Mouse (Mus musculus) bone marrow, adult 2 months (tissue): Measurements from ENCODE around the gene Lrrc1. TPM values are rescaled to one million over a fixed set of nuclear protein-coding genes. Genes with fewer than 3 reads are reported as not detected.

Experiments used
- H3K27ac ChIP-seq: fragments of 200-500 bp; 2 replicates; pipeline ENCODE4 v1.5.1; 2012; ENCODE audit warnings: low read depth, mild to moderate bottlenecking, control low read depth, inconsistent platforms, low read length; ENCODE audit not compliant: control insufficient read depth, poor library complexity, insufficient read depth
- H3K4me1 ChIP-seq: fragments of 200-500 bp; 2 replicates; pipeline ENCODE4 v1.6.1; 2011; ENCODE audit warnings: low read length; ENCODE audit not compliant: control insufficient read depth, insufficient read depth
- H3K4me3 ChIP-seq: fragments of 200-500 bp; replicated peaks from 2 replicates; pipeline ENCODE3; 2011; ENCODE audit warnings: mild to moderate bottlenecking, low read depth, low read length, control low read depth; ENCODE audit not compliant: control insufficient read depth
- CTCF ChIP-seq: fragments of 200-500 bp; IDR thresholded peaks from 2 replicates; pipeline ENCODE4 v1.5.1; 2011; ENCODE audit warnings: low read length, control low read depth; ENCODE audit not compliant: control insufficient read depth, insufficient read depth
- POLR2A ChIP-seq: fragments of 200-500 bp; IDR thresholded peaks from 2 replicates; pipeline ENCODE4 v1.6.1; 2011; ENCODE audit warnings: low read depth, mild to moderate bottlenecking, control low read depth, low read length, borderline replicate concordance; ENCODE audit not compliant: control insufficient read depth
- WGBS: fragments of 180-500 bp; shearing (Covaris S2); methylation state at CpG from one replicate; pipeline ENCODE4 v1.1.7; 2018; 5-methylcytosine and 5-hydroxymethylcytosine counted together
- polyA plus RNA-seq: library from polyadenylated mRNA; stranded (reverse); fragments of >200 nt; gene quantifications from 2 replicates; pipeline ENCODE4 v1.2.4, GENCODE M21; 2011; ENCODE audit warnings: low replicate concordance; ENCODE audit not compliant: missing spikeins, insufficient read depth, insufficient read length

Lrrc1 gene
- polyA plus RNA-seq, 1 experiment, result 5.7 TPM

DNA sequence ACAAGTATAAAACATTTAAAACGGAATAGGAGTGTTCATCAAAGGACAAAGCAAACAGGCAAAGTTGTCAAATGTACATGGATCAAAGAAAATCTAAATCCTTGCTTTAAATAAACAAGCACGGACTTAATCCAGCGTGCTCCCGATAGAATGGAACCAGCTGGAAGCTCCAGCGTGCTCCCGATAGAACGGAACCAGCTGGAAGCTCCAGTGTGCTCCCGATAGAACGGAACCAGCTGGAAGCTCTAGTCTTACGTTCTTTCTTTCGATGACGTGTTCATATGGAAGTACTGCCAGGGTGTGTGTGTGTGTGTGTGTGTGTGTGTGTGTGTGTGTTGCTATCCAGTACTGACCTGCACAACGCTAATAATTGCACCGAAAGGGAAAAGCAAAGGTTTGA is 84.3 kb downstream of the Lrrc1 start:
- TF ChIP-seq CTCF (no peak), POLR2A (no peak)
- no peak overlapping the region for H3K4me3 ChIP-seq
- WGBS, result 89% methylated on average over 14 of the region's 14 CpGs
- H3K4me1 ChIP-seq, result no peaks in the 10 kb centered on the region
- H3K27ac ChIP-seq, result no peak overlapping the region

DNA sequence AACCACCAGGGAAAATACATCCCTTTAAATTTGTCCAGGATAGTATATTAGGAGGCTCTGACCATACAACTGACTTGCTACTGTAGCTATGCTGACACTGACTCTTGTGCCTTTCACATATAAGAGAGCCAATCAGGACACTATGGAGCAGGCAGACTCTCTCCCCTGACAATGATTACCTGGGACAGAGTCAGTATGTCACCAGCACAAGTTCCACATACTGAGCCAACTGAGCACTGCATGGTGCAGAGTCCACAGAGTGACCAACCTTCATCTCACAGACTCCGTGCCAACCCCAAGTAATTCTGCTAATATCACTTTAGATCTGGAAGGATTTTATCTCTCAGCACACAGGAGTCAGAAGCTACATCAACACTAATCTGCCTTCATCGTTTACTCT is 85.3 kb downstream of the Lrrc1 start:
- 87% methylated on average over 2 of the region's 2 CpGs for WGBS
- Histone ChIP-seq H3K4me3 (no peak overlapping the region), H3K27ac (no peak overlapping the region), H3K4me1 (no peaks in the 10 kb centered on the region)
- no peak for TF ChIP-seq POLR2A
- TF ChIP-seq CTCF, result no peak

DNA sequence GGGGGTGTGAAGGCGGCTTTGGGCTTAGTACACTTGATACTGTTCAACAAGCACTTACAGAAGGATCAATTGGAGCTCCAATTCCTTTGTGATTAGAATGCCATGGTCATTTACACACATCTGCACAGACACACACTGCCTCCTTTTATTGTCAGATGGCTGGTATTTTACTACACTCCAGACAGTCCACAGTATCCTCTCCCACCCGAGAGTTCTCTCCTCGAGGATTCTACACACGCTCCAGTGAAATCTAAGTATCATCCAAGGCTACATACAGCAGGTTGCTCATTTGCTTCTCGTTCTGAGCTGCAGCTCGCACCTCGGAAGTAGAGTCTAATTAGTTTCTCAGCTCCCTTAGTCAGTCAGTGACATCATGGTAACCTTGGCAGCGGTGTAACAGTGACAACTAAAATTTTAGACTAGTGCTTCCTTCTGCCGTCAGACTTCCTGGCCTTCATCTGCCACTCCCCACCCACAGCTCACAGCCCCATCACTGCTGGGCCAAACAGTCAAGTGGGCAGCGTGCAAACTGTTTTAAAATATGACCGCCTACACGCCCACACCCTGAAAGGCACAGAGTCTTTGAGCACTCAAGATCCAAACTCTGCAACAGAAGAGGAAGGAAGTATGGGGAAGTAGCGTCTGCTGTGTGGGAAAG is 88.4 kb downstream of the Lrrc1 start:
- 45% methylated on average over 13 of the region's 13 CpGs for WGBS
- TF ChIP-seq POLR2A, result no peak
- no peak for TF ChIP-seq CTCF
- H3K4me1 ChIP-seq, result no peaks in the 10 kb centered on the region
- H3K27ac ChIP-seq, result no peak overlapping the region
- no peak overlapping the region for H3K4me3 ChIP-seq

GRCm38 (mm10) chr9:77455439-77456168 is 89.1 kb downstream of the Lrrc1 start:
- Histone ChIP-seq H3K4me1 (no peaks in the 10 kb centered on the region), H3K27ac (no peak overlapping the region), H3K4me3 (no peak overlapping the region)
- 83% methylated on average over 19 of the region's 19 CpGs for WGBS
- TF ChIP-seq CTCF (no peak), POLR2A (no peak)

GRCm38 (mm10) chr9:77452046-77452807 is 92.4 kb downstream of the Lrrc1 start:
- 84% methylated on average over 12 of the region's 12 CpGs for WGBS
- Histone ChIP-seq H3K4me3 (no peak overlapping the region), H3K4me1 (no peaks in the 10 kb centered on the region), H3K27ac (no peak overlapping the region)
- TF ChIP-seq CTCF, result no peak
- no peak for TF ChIP-seq POLR2A

GRCm38 (mm10) chr9:77450447-77450846 is 94.2 kb downstream of the Lrrc1 start:
- no peaks in the 10 kb centered on the region for H3K4me1 ChIP-seq
- 55% methylated on average over 2 of the region's 2 CpGs for WGBS
- TF ChIP-seq CTCF (no peak), POLR2A (no peak)

GRCm38 (mm10) chr9:77444876-77445275 is 99.8 kb downstream of the Lrrc1 start:
- Histone ChIP-seq H3K27ac (no peak overlapping the region), H3K4me1 (no peaks in the 10 kb centered on the region), H3K4me3 (no peak overlapping the region)
- TF ChIP-seq CTCF, result no peak
- no peak for TF ChIP-seq POLR2A
- WGBS, result 87% methylated on average over 4 of the region's 4 CpGs

More at GRCm38 (mm10) chr9:77450447-77450846, 94.2 kb downstream of the Lrrc1 start:
- H3K27ac ChIP-seq, result no peak overlapping the region
- H3K4me3 ChIP-seq, result no peak overlapping the region

DNA sequence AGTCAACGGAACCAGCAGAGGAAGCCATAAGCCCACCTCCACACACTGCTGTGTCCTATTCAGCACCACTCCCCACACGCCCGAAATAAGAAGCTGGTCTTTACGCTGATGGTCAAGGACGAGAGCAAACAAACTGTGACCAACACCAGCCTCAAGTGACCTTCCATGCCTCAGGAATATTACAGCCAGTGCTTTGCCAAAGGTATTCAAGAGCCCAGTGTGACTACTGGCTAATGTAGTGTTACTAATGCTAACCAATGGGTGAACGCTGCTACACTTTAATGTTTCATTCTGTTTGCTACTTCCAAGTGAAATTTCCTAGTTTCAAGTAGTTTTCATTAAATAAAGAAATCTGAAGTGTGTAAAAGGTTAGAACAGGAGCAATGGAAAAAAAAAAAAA is 105.3 kb downstream of the Lrrc1 start:
- H3K4me3 ChIP-seq, result no peak overlapping the region
- 84% methylated on average over 6 of the region's 6 CpGs for WGBS
- no peak overlapping the region for H3K27ac ChIP-seq
- H3K4me1 ChIP-seq, result no peaks in the 10 kb centered on the region
- TF ChIP-seq POLR2A, result no peak
- no peak for TF ChIP-seq CTCF
